Mouse (Mus musculus) embryonic fibroblast, embryonic 13.5 days (primary cell): ENCODE measurements around the gene Ryr2.

Experiments used
- CTCF ChIP-seq: IDR thresholded peaks from 2 replicates; pipeline ENCODE4 v1.5.1; 2011; ENCODE audit warnings: mild to moderate bottlenecking, control low read depth, low read length, moderate library complexity, borderline replicate concordance; ENCODE audit not compliant: insufficient read depth
- POLR2A ChIP-seq: IDR thresholded peaks from 2 replicates; pipeline ENCODE4 v1.6.1; 2011; ENCODE audit warnings: low read depth, mild to moderate bottlenecking, control low read depth, low read length, moderate library complexity

DNA sequence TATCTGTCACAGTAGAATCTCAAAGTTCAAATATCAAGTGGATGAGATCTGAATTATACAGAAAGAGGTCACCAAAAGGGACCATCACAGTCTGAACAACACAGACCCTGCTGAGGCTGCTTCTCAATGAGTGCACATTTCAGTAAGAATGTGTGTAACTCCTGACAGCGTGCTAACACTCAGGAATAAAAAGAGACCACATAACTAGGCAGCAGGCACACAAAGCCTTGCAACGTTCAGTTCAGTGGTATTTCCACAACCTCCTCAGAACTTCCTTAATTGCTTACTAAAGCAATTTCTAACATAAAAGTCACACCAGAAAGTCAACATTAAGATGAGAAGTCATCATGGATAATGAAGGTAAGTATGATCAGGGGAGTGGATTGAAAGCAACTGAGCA is 206.1 kb downstream of the Ryr2 start:
- TF ChIP-seq CTCF (no peak), POLR2A (no peak)
